Mouse (Mus musculus) kidney, adult 2 months (tissue): ENCODE measurements around the gene Tubgcp2. TPM values are rescaled to one million over a fixed set of nuclear protein-coding genes. Genes with fewer than 3 reads are reported as not detected.

ENCODE experiments used
- DNase-seq: peaks from one replicate; pipeline ENCODE4 v3.0.0; 2021
- H3K27ac ChIP-seq: fragments of 200-500 bp; 2 replicates; pipeline ENCODE4 v1.5.1; 2012; ENCODE audit warnings: low read depth, low read length, control low read depth, inconsistent platforms; ENCODE audit not compliant: insufficient read depth
- H3K27me3 ChIP-seq: fragments of 200-500 bp; replicated peaks from 2 replicates; pipeline ENCODE4 v1.6.1; 2012; ENCODE audit warnings: mild to moderate bottlenecking, moderate library complexity, low read length, inconsistent platforms; ENCODE audit not compliant: control insufficient read depth, insufficient read depth
- H3K36me3 ChIP-seq: fragments of 200-500 bp; 2 replicates; pipeline ENCODE4 v1.6.1; 2012; ENCODE audit warnings: mild to moderate bottlenecking, moderate library complexity, low read length, inconsistent platforms; ENCODE audit not compliant: control insufficient read depth, insufficient read depth
- H3K4me1 ChIP-seq: fragments of 200-500 bp; 2 replicates; pipeline ENCODE4 v1.6.1; 2011; ENCODE audit warnings: low read length; ENCODE audit not compliant: control insufficient read depth, insufficient read depth
- H3K4me3 ChIP-seq: fragments of 200-500 bp; 2 replicates; pipeline ENCODE4 v1.5.1; 2011; ENCODE audit warnings: mild to moderate bottlenecking, low read depth, low read length, control low read depth; ENCODE audit not compliant: insufficient read depth
- CTCF ChIP-seq: fragments of 200-500 bp; conservative IDR thresholded peaks from 2 replicates; pipeline ENCODE4 v1.5.1; 2011; ENCODE audit warnings: low read depth, mild to moderate bottlenecking, control low read depth, low read length, moderate library complexity, mixed read lengths; ENCODE audit not compliant: insufficient read depth, insufficient read length
- POLR2A ChIP-seq: fragments of 200-500 bp; IDR thresholded peaks from one replicate; pipeline ENCODE4 v1.6.1; 2011; ENCODE audit warnings: low read depth, low read length, control low read depth
- WGBS: fragments of 180-500 bp; shearing (Covaris S2); methylation state at CpG from one replicate; pipeline ENCODE4 v1.1.7; 2018; 5-methylcytosine and 5-hydroxymethylcytosine counted together
- polyA plus RNA-seq: library from polyadenylated mRNA; depleted of rRNA; stranded (reverse); fragments of >200 nt; gene quantifications from 2 replicates; pipeline ENCODE4 v1.2.3, GENCODE M21; 2012

The Tubgcp2 gene
- polyA plus RNA-seq, 1 experiment, result 20.0 TPM

GRCm38 (mm10) chr7:139979011-139979719, 57.3 kb downstream of the Tubgcp2 start:
- H3K4me1 ChIP-seq, result no peaks in the 10 kb centered on the region
- H3K36me3 ChIP-seq, result no peaks in the 10 kb centered on the region
- no peak overlapping the region for H3K27ac ChIP-seq
- WGBS, result 33% methylated on average over 13 of the region's 13 CpGs
- H3K27me3 ChIP-seq, result no peaks in the 10 kb centered on the region
- no peak for DNase-seq
- H3K4me3 ChIP-seq, result peak overlapping the region; percentile 17; the same call in 1 of the 2 replicates
- TF ChIP-seq POLR2A, result no peak
- no peak for TF ChIP-seq CTCF

DNA sequence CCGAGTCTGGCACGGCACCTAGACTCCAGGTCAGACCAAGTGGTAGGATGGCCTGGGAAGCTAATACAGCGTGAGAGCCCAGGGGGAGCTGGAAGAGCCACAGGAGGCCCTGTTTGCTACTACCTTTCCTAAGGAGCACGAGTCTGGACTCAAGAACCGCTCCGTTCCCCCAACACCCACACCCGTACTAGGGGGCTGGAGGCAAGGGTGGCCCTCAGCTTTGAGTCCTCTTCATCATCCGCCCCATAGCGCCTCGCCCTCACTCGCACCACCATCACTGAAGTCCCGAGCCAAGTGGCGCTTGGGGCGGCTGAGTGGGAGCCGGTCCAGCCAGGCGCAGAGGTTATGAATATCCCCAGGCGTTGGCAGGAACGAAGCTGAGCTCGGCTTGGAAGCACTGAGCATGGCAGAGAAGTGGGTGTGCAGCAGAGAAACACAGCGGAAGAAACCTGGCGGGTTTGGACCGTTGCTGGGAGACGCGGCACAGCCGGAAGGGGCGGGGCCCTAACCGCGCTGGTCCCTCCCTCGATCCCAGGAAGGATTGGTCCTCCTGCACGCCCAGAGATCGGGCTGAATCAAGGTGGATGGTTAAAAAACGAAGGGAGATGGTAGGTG, 58.1 kb downstream of the Tubgcp2 start, which contains the start of gene 6430531B16Rik:
TSS of gene 6430531B16Rik (minus strand) at position 478 of the 615 bp plus-strand sequence.
- TF ChIP-seq POLR2A (no peak), CTCF (no peak)
- no peaks in the 10 kb centered on the region for H3K36me3 ChIP-seq
- no peaks in the 10 kb centered on the region for H3K27me3 ChIP-seq
- 7% methylated on average over 32 of the region's 32 CpGs for WGBS
- H3K27ac ChIP-seq, result no peak within 1 kb of the TSS
- peak within 1 kb of the TSS; percentile 53 for H3K4me3 ChIP-seq
- DNase-seq, result peak; percentile 85
- no peaks in the 10 kb centered on the region for H3K4me1 ChIP-seq

- TF ChIP-seq POLR2A, result no peak
- no peak for TF ChIP-seq CTCF
- Histone ChIP-seq H3K36me3 (no peaks in the 10 kb centered on the region), H3K27me3 (no peaks in the 10 kb centered on the region), H3K27ac (no peak overlapping the region), H3K4me3 (no peak overlapping the region), H3K4me1 (no peaks in the 10 kb centered on the region)
- DNase-seq, result no peak
- WGBS, result 55% methylated on average over 5 of the region's 5 CpGs
Measured at GRCm38 (mm10) chr7:139975471-139975870, 61.0 kb downstream of the Tubgcp2 start.

- WGBS, result 84% methylated on average over 10 of the region's 10 CpGs
- no peak for DNase-seq
- Histone ChIP-seq H3K27ac (no peak overlapping the region), H3K36me3 (no peaks in the 10 kb centered on the region), H3K4me3 (no peak overlapping the region), H3K27me3 (no peaks in the 10 kb centered on the region), H3K4me1 (no peaks in the 10 kb centered on the region)
- TF ChIP-seq POLR2A (no peak), CTCF (no peak)
Measured at GRCm38 (mm10) chr7:139974307-139974706, 62.2 kb downstream of the Tubgcp2 start.

DNA sequence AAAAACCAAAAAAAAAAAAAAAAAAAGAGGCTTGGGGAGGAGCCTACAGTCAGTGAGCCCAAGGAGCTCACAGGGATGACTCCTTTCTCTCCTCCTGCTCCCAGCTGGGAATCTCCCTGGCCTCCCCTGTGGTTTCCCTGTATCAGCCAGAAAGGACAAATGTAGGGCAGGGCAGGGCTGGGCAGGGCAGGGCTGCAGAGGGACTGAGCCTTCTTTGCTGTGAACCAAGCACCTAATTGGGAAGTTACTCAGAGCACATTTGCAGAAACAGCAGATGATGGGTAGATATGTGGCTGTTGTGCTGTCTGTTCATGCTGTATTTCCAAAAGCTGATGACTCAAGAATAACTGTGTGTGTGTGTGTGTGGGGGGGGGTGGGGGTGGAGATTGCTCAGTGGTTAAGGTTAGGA, 63.5 kb downstream of the Tubgcp2 start:
- DNase-seq, result no peak
- H3K27ac ChIP-seq, result no peak overlapping the region
- no peaks in the 10 kb centered on the region for H3K36me3 ChIP-seq
- no peaks in the 10 kb centered on the region for H3K27me3 ChIP-seq
- TF ChIP-seq CTCF (no peak), POLR2A (no peak)
- no peaks in the 10 kb centered on the region for H3K4me1 ChIP-seq
- H3K4me3 ChIP-seq, result no peak overlapping the region

DNA sequence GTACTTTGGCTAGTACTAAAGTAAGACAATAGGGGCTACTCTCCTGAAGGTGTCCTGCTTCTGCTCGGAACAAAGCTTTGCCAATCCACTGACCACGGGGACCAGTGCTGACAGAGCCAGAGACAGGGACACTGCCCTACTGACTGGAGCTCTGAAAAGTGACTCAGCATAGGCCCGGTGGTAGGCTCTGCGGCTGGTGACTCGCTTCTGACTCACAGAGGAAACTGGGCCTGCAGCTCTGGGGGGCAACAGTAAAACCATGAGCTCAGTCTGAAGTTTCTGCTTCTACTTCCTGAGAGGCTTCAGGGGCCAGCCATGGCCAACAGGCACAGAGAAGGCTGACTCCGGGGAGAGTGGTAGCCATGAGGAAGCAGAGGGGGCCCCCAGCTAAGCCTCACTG, 65.0 kb downstream of the Tubgcp2 start:
- H3K4me1 ChIP-seq, result no peaks in the 10 kb centered on the region
- no peak overlapping the region for H3K4me3 ChIP-seq
- no peaks in the 10 kb centered on the region for H3K27me3 ChIP-seq
- no peak for TF ChIP-seq POLR2A
- TF ChIP-seq CTCF, result no peak
- WGBS, result 61% methylated on average over 6 of the region's 6 CpGs
- DNase-seq, result no peak
- no peak overlapping the region for H3K27ac ChIP-seq
- no peaks in the 10 kb centered on the region for H3K36me3 ChIP-seq

DNA sequence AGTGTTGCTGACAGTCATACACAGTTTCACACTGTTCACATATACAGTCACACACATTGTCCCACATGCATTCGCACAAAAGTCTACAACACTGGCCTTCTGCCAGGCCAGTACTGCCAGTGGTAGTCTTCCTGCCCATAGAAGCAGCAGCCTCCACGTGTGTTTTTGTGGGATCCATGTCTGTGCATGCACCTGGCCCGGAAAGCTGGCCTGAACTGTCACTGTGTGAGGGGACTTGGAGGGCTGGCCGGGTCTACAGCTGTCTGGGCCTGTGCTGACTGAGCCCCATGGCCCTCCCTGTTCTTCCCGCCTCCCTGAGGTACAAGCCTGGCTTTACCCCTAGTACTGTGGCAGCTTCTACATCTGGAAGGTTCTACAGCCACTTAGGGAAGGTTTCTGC, 65.5 kb downstream of the Tubgcp2 start:
- WGBS, result 79% methylated on average over 5 of the region's 5 CpGs
- H3K4me1 ChIP-seq, result no peaks in the 10 kb centered on the region
- no peaks in the 10 kb centered on the region for H3K36me3 ChIP-seq
- DNase-seq, result no peak
- no peak overlapping the region for H3K4me3 ChIP-seq
- TF ChIP-seq CTCF, result no peak
- TF ChIP-seq POLR2A, result no peak
- no peaks in the 10 kb centered on the region for H3K27me3 ChIP-seq
- H3K27ac ChIP-seq, result no peak overlapping the region
